Mouse (Mus musculus) thymus, postnatal 0 days (tissue): ENCODE results near the gene Shisa8. TPM values are rescaled to one million over a fixed set of nuclear protein-coding genes. Genes with fewer than 3 reads are reported as not detected.

Experiments used
- DNase-seq: peaks from one replicate; pipeline ENCODE4 v3.0.0-alpha.2; 2015; ENCODE audit warnings: low spot score
- microRNA counts: library from miRNA; unstranded; fragments of <30 nt; microRNA quantifications from one replicate; lab custom pipeline; 2015
- microRNA-seq: library from miRNA; unstranded; fragments of <30 nt; microRNA quantifications from one replicate; pipeline ENCODE4, GENCODE M21; 2016; ENCODE audit warnings: borderline number of aligned reads
- polyA plus RNA-seq: library from polyadenylated mRNA; unstranded; fragments of >200 nt; fragmentation: Nextera tagmentation; extraction: Ambion mirVana; gene quantifications from 2 replicates; pipeline ENCODE4 v1.2.1, GENCODE M21; 2015

Gene Shisa8
- polyA plus RNA-seq, 1 experiment from 2014 or later, result 0.26 TPM

DNA sequence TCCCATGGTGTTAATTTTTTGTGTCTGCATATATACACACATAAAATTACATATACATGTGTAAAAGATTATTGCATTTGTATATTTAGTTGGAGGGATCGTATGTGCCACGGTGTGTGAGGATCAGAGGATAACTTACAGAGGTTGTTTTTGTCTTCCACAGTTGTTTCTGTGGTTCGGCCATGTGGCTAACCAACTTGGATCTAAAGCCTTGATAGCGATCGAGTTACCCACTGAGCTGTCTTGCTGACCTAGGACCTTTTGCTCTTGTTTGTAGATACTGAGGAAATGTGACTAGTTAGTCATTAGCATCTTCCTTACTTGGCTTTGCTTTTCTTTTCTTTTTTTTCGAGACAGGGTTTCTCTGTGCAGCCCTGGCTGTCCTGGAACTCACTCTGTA, 56.3 kb downstream of the Shisa8 start:
- DNase-seq, result no peak

MicroRNAs within 50 kb of the gene (microRNA counts, 519-probe panel; counts per million panel counts)
- microRNA mmu-miR-33 (lab: Ali Mortazavi, UCI), result 3,380 counts per million, percentile 75 among the panel's probes with 10 or more counts

Small RNA genes within 50 kb of the gene (microRNA-seq; reads per million reads assigned to microRNA genes)
- gene Mir33, result 254 reads per million, percentile 57 among the genes with 10 or more reads in this experiment

Other genes with a start within 250 kb of the Shisa8 start
- gene 1700029P11Rik, start 232.3 kb downstream of the Shisa8 start, polyA plus RNA-seq, result not detected in 2 replicates
- 441 and 472 TPM in 2 replicates for gene Xrcc6, start 225.0 kb downstream of the Shisa8 start, polyA plus RNA-seq
- gene Desi1, start 179.0 kb downstream of the Shisa8 start, polyA plus RNA-seq, result 160 and 169 TPM in 2 replicates
- gene Snu13, start 165.2 kb downstream of the Shisa8 start, polyA plus RNA-seq, result 387 and 431 TPM in 2 replicates
- gene 4930407I10Rik, start 153.7 kb downstream of the Shisa8 start, polyA plus RNA-seq, result 0.04 TPM in 1 of 2 replicates, not detected in the other
- gene Mei1, start 142.8 kb downstream of the Shisa8 start, polyA plus RNA-seq, result 0.04 TPM in 1 of 2 replicates, not detected in the other
- 34.1 and 34.4 TPM in 2 replicates for gene Ccdc134, start 84.9 kb downstream of the Shisa8 start, polyA plus RNA-seq
- gene Srebf2, start 65.6 kb downstream of the Shisa8 start, polyA plus RNA-seq, result 152 and 161 TPM in 2 replicates
- 0.22 and 0.49 TPM in 2 replicates for gene Tnfrsf13c, start 11.6 kb upstream of the Shisa8 start, polyA plus RNA-seq
- 59.3 and 61.5 TPM in 2 replicates for gene Cenpm, start 31.9 kb upstream of the Shisa8 start, polyA plus RNA-seq
- gene 1500009C09Rik, start 39.6 kb upstream of the Shisa8 start, polyA plus RNA-seq, result not detected in 2 replicates
- gene Sept3, start 62.1 kb upstream of the Shisa8 start, polyA plus RNA-seq, result 0.90 and 1.1 TPM in 2 replicates
- 0.22 TPM in 1 of 2 replicates, not detected in the other for gene Wbp2nl, start 86.1 kb upstream of the Shisa8 start, polyA plus RNA-seq
- gene Naga, start 126.1 kb upstream of the Shisa8 start, polyA plus RNA-seq, result 35.9 and 38.4 TPM in 2 replicates
- gene Pheta2, start 126.1 kb upstream of the Shisa8 start, polyA plus RNA-seq, result 12.5 and 14.2 TPM in 2 replicates
- gene Smdt1, start 126.1 kb upstream of the Shisa8 start, polyA plus RNA-seq, result 317 and 322 TPM in 2 replicates
- gene Ndufa6, start 141.5 kb upstream of the Shisa8 start, polyA plus RNA-seq, result 488 and 492 TPM in 2 replicates
- gene Cyp2d22, start 167.4 kb upstream of the Shisa8 start, polyA plus RNA-seq, result 1.8 and 2.7 TPM in 2 replicates
- not detected in 2 replicates for gene Cyp2d11, start 181.2 kb upstream of the Shisa8 start, polyA plus RNA-seq
- 0.10 TPM in 1 of 2 replicates, not detected in the other for gene Cyp2d10, start 194.4 kb upstream of the Shisa8 start, polyA plus RNA-seq
- gene Cyp2d9, start 220.6 kb upstream of the Shisa8 start, polyA plus RNA-seq, result not detected in 2 replicates